Mouse (Mus musculus): ENCODE results near the gene Zfp953. TPM values are rescaled to one million over a fixed set of nuclear protein-coding genes. Genes with fewer than 3 reads are reported as not detected.
"Not testable (repeated sequence)": the region's sequence is repeated elsewhere in the genome, so short reads cannot be mapped to it uniquely, and the experiment has no call there.

Gene Zfp953
- total RNA-seq (2021), result 1 to 10 TPM; 1.3 to 1.5 TPM
- long read RNA-seq, experiment 1, result 0 reads
- long read RNA-seq, experiment 2, result 0 reads

DNA sequence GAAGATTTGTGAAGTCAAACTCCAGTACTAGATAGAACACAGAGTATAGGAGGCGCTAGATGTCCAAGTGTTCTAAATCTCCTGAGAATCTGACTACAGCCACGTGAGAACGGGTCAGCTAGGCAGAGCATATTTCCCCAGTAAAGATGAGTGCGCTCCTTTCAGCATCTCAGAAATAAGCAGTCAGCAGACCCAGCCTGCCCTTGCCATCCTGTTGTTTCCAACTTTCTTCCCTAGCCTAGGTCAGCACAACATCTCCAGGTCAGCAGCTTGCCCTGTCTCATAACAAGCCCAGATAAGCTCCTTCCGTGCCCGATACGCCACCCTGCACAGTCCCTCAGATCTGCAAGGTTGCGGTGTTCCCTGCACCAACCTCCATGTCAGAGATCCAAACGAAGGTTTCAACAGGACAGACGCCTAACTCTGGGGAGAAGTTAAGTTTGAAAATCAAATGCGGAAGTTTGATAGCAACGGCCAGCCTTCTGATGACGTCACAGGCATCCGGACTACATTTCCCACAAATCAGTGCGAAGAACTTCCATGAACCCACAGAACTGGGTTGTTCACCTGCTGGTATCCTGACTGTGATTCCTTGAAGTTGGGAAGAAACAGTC is at the start of gene Zfp953, which contains the start of gene Gm28044:
Gene Zfp953 (minus strand): TSS at position 475 of the 614 bp plus-strand sequence.
Gene Gm28044 (minus strand): TSS at position 406 of the 614 bp plus-strand sequence.
- intact Hi-C loops (cut with DNase I), result loop anchor here (2.0 kb wide), 1 partner anchor 23 kb away; no protein-coding TSS in a partner anchor
- peak; percentile 83 to 92 for DNase-seq

DNA sequence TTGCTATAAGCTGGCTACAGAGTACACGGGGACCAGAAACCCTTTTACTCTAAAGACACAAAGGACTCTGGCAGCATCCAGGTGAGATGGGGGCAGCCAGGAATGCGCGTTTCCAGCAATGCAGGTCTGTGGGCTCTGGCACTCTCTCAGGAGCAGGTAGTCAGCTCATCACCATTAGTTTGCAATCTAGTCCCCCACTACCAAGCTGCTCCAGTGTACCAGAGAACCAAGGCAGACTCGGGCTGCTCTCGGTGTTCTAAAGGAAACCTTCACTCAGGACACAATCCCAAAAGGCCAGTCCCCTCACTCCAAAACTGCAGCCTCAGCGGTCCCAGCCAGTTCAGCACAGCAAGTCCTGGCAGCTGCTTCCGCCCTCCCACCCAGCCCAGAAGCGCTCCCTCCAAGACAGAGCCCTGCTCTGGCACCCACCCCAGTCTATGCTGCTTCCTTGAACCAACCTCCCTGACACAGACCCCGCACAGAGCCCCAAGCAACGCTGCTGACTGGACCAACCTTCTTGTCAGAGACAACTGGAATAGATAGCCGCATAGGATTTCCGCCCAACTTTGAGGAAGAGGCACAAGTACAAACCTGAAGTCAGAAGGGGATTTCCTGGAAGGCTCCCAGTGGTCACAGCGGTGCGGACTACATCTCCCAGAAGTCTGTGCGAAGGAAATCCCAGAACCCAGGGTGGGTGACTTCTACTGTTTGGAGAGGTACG is 38.9 kb upstream of the Zfp953 start, which contains the start of gene Zfp429:
Gene Zfp429 (minus strand): TSS at position 637 of the 721 bp plus-strand sequence.
- DNase-seq, result peak; percentile 73 to 75
- intact Hi-C loops (cut with DNase I), result not testable (repeated sequence)

GRCm38 (mm10) chr13:67376255-67376654 is 15.8 kb upstream of the Zfp953 start:
- DNase-seq; intact Hi-C loops (cut with DNase I): not testable (repeated sequence)

DNA sequence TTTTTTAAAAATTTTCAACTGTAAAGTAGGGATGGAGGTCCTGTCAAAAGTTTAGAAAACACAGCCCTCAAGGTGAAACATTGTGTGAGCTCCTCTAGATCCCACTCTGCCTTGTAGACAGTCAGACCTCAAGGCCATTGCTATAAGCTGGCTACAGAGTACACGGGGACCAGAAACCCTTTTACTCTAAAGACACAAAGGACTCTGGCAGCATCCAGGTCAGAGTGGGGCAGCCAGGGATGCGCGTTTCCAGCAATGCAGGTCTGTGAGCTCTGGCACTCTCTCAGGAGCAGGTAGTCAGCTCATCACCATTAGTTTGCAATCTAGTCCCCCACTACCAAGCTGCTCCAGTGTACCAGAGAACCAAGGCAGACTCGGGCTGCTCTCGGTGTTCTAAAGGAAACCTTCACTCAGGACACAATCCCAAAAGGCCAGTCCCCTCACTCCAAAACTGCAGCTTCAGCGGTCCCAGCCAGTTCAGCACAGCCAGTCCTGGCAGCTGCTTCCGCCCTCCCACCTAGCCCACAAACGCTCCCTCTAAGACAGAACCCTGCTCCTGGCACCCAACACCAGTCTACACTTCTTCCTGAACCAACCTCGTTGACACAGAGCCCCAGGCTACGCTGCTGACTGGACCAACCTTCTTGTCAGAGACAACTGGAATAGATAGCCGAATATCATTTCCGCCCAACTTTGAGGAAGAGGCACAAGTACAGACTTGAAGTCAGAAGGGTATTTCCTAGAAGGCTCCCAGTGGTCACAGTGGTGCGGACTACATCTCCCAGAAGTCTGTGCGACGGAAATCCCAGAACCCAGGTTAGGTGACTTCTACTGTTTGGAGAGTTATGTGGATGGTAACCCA is 14.9 kb upstream of the Zfp953 start, which contains the start of the genes Gm28041 and Zfp456:
Gene Gm28041 (minus strand): TSS at position 684 of the 862 bp plus-strand sequence.
Gene Zfp456 (minus strand): TSS at position 761 of the 862 bp plus-strand sequence.
- intact Hi-C loops (cut with DNase I), result not testable (repeated sequence)
- DNase-seq, result peak; percentile 65 to 72

DNA sequence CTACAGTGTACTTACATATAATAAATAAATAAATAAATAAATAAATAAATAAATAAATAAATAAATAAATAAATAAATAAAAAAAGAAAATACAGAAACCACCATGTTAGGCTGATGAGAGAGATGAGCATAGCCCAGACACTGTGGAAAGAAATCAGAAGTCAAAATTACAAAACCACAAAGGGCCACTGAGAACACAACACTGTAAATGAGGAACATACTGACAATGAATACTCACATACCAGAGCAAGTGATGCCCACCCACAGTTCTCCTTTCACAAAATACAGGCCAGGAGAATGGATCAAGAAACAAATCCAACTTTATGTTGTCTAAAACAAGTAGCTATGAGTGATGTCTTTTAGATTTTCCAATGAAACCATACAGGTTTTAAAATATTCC is 8.6 kb downstream of the Zfp953 start:
- no peak for DNase-seq
- intact Hi-C loops (cut with DNase I), result no loop called here

DNA sequence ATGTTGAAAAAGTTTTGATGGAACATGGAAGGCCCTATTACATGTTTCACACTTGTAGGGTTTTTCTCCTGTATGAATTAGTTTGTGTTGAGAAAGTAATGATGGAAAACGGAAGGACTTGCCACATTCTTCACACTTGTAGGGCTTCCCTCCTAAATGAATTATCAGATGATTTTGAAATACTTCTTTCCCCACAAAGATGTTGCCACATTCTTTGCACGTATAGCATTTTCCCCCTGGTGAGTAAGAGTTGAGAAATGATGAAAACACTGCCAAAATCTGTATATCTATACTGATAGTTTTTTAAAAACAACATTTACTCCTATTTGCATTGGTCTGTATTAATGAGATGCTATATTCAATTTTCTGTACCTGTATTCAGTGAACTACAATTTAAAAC is 17.0 kb downstream of the Zfp953 start:
- DNase-seq, result no peak
- intact Hi-C loops (cut with DNase I), result no loop called here

- intact Hi-C loops (cut with DNase I), result loop anchor here (2.0 kb wide), 1 partner anchor 24 kb away; no protein-coding TSS in a partner anchor
- DNase-seq, result no peak
Observed at GRCm38 (mm10) chr13:67332877-67333276, 27.5 kb downstream of the Zfp953 start.

- peak; percentile 73 to 85 for DNase-seq
- intact Hi-C loops (cut with DNase I), result loop anchor here (2.0 kb wide), 1 partner anchor 23 kb away; no protein-coding TSS in a partner anchor
Observed at GRCm38 (mm10) chr13:67332019-67332724, 28.2 kb downstream of the Zfp953 start, which contains the start of gene Zfp595. Gene Zfp595, minus strand, starts transcription at chr13:67332570.

DNA sequence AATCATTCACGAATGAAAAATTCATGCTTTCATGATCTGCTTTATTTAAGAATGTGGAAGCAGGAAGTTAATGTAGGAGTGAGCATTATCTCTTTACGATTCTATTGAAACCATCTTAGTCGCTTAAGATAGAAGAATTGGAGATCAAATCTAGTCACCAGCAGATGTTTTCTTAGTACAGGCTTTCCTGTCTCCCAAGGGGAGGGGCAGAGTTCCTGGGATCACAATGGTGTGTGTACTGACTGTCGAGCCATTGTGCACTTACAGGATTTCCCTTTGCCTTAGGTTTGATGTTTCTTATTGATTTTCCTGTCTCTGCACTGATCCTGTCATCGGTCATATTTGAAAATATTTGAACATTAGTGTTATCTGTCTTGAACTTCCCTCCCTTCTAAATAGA is 53.7 kb downstream of the Zfp953 start:
- intact Hi-C loops (cut with DNase I), result loop anchor here (10.0 kb wide), 2 partner anchors 182 to 418 kb away; partner anchors contain the start of genes Zfp65 and Zfp759
- DNase-seq, result no peak

- peak; percentile 79 to 92 for DNase-seq
- intact Hi-C loops (cut with DNase I), result loop anchor here (10.0 kb wide), 2 partner anchors 181 to 419 kb away; partner anchors contain the start of genes Zfp65 and Zfp759
Observed at GRCm38 (mm10) chr13:67305822-67306672, 54.4 kb downstream of the Zfp953 start, which contains the start of gene Zfp457. Gene Zfp457, minus strand, starts transcription at chr13:67306485.

Other genes starting within 250 kb of the Zfp953 start
- 1 to 10 TPM in 1 of 2 experiments, under 1 TPM in 1; 0.88 to 1.1 TPM for gene Rslcan18, start 244.3 kb downstream of the Zfp953 start, total RNA-seq (2021)
- gene Zfp759, start 238.9 kb downstream of the Zfp953 start, total RNA-seq (2021), result 1 to 10 TPM; 4.0 to 6.5 TPM
- gene Rsl1, start 187.4 kb downstream of the Zfp953 start, total RNA-seq (2021), result 1 to 10 TPM; 2.9 to 4.0 TPM
- 1 to 10 TPM in 1 of 2 experiments, under 1 TPM in 1; 0.95 to 1.0 TPM for gene Zfp455, start 166.1 kb downstream of the Zfp953 start, total RNA-seq (2021)
- 1 to 10 TPM; 2.5 to 2.7 TPM for gene Zfp458, start 82.1 kb downstream of the Zfp953 start, total RNA-seq (2021)
- gene Zfp457, start 54.1 kb downstream of the Zfp953 start, total RNA-seq (2021), result 1 to 10 TPM; 2.9 to 4.5 TPM
- gene Zfp595, start 28.0 kb downstream of the Zfp953 start, total RNA-seq (2021), result 1 to 10 TPM; 2.4 to 3.0 TPM
- under 1 TPM; 0.67 to 0.93 TPM for gene Gm28044, start 69 bp downstream of the Zfp953 start, total RNA-seq (2021)
- gene Gm28041, start 15.1 kb upstream of the Zfp953 start, total RNA-seq (2021), result 1 to 10 TPM in 1 of 2 experiments, under 1 TPM in 1; 0.69 to 1.8 TPM
- 1 to 10 TPM in 1 of 2 experiments, under 1 TPM in 1; 0.81 to 1.0 TPM for gene Zfp456, start 15.2 kb upstream of the Zfp953 start, total RNA-seq (2021)
- gene Zfp429, start 39.2 kb upstream of the Zfp953 start, total RNA-seq (2021), result 1 to 10 TPM; 1.6 to 1.8 TPM
- under 1 TPM in 1 of 2 experiments, not detected in 1; 0.29 TPM for gene Zfp459, start 60.8 kb upstream of the Zfp953 start, total RNA-seq (2021)
- 1 to 10 TPM; 6.1 TPM for gene Zfp874a, start 91.0 kb upstream of the Zfp953 start, total RNA-seq (2021)
- 10 to 100 TPM; 13.6 to 14.4 TPM for gene Zfp874b, start 123.7 kb upstream of the Zfp953 start, total RNA-seq (2021)
- 1 to 10 TPM; 4.4 to 5.1 TPM for gene Zfp58, start 139.9 kb upstream of the Zfp953 start, total RNA-seq (2021)
- under 1 TPM in 1 of 2 experiments, not detected in 1; 0.45 TPM for gene Gm26965, start 165.5 kb upstream of the Zfp953 start, total RNA-seq (2021)
- gene Zfp87, start 165.6 kb upstream of the Zfp953 start, total RNA-seq (2021), result 10 to 100 TPM; 10.9 to 11.0 TPM
- 1 to 10 TPM; 3.9 to 4.8 TPM for gene Zfp748, start 193.2 kb upstream of the Zfp953 start, total RNA-seq (2021)
- 1 to 10 TPM; 4.3 TPM for gene Zfp729b, start 249.1 kb upstream of the Zfp953 start, total RNA-seq (2021)